Mouse (Mus musculus) kidney, adult 11 months (tissue): ENCODE measurements at regions not wholly inside any gene's neighbourhood (a gene's known extent, or its start where the extent isn't known, plus 50 kb on each side); places are given as distances from the start of the nearest gene placed in this dataset.

Experiments
- DNase-seq: peaks from one replicate; pipeline ENCODE4 v3.0.0; 2022

- no peak for DNase-seq
These were observed 239.7 kb upstream of the Car10 start for GRCm38 (mm10) chr11:92858170-92858569.

DNA sequence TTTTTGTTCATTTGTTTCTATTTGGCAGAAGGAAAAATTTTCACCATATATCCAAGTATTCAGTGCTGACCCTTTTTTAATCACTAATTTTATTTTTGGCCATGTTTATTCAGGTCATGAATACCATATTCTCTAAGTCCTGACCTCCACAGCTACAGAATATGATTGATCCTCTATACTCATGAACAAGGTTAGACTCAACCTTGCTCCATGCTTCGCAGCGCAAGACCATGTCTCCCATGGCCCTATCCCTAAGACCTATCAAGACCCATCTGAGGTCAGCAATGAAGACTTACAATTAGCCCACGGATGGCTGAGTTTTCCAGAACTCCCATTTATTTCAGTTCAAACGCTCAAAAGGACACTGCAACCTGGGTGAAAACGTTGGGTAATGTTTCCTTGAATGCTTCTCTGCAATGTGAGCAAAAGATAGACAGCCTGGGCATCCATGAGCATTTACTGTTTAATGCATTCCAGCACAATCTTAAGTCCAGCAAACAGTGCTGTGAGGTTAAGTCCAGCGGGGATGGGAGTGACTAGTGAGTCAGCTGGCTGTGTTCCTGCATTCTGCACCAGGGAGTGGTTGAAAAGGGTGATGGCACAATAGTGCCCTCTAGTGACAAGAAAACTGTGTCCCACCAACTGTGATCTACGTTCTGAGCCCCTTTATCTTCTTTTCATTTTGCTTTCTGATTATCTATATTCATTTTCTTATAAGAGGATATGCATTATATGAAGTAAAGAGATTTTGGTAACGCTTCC lies 208.0 kb upstream of the Car10 start:
- peak; percentile 22 for DNase-seq

- DNase-seq: no peak
These were observed 198.5 kb upstream of the Car10 start for GRCm38 (mm10) chr11:92899296-92899695.
